Mouse (Mus musculus) c-Kit-positive CD71-positive TER-119-negative erythroid progenitor cells, embryonic 14.5 days (primary cell): Measurements from ENCODE around the gene Ankmy2.

ENCODE experiments used
- DNase-seq: peaks from one replicate; pipeline ENCODE4 v3.0.0-alpha.2; 2013; ENCODE audit warnings: low read depth

Gene Ankmy2

GRCm38 (mm10) chr12:36157638-36158308 lies 859 bp downstream of the Ankmy2 start, which contains the start of gene Bzw2:
Bzw2 (minus strand) TSS chr12:36158080.
- DNase-seq, result peak; percentile 63

DNA sequence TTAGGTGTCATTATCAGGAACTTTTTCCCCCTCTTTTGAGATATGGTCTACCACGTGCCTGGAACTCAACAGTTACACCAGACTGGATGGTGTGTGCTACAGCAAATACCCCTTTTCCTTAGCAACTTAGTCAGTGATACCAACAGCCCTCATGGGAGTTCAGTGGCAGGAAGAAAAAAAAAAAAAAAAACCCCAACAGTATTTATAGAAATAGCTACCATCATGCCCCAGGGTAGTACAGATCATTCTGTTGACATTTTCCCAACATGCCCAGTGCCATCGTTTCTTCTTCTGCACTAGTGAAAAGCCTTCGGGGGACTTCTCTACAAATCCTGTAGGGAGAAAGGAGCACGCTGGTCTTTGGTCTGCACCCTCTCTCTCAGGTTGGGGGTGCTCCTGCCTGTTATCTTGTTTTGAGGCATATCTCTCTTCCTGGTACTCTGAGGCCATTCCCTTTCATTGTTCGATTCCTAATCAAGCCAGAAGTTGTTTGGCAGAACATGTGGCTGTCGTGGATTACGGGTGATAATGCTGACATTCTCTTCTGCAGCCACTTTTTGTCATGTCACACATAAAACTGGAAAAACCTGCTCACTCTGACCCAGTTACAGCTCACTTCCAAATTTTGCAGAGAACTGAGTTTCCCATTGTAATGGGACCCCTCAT lies 7.3 kb downstream of the Ankmy2 start:
- DNase-seq, result no peak

DNA sequence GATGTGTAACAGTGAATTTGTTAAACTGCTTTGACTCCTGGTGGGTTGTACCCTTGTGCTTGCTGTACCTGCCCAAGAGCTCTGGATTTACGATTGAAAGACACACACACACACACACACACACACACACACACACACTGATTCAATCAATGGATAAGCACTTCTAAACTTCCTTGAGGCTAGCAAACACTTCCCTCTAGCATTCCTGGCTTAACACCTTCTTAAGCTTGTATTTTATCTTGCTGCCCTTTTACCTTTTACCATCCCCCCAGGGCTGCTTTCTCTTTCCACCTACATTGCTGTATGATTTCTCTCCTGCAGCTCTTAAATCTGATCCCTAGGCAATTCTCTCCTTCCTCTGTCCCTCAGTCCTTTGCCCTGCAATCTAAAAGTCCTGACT lies 8.4 kb downstream of the Ankmy2 start:
- DNase-seq, result no peak

DNA sequence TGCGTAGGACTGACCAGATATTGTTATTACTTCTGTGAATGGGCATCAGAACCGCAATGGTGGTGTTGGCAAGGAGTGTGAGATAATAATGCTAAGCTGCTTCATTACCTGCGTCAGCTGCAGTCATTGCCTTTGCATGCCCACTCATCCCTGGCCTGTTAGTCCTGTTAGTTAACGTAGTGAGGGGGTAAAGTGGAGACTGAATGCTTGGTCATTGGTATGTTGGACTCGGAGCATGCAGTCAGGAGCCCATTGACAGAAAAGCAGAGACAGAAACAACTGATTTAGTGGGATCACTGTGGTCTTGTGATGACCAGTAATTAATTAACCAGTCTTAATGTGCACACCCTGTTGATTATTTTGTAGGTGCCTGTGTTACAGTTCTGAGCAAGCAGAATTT lies 20.3 kb downstream of the Ankmy2 start:
- no peak for DNase-seq

DNA sequence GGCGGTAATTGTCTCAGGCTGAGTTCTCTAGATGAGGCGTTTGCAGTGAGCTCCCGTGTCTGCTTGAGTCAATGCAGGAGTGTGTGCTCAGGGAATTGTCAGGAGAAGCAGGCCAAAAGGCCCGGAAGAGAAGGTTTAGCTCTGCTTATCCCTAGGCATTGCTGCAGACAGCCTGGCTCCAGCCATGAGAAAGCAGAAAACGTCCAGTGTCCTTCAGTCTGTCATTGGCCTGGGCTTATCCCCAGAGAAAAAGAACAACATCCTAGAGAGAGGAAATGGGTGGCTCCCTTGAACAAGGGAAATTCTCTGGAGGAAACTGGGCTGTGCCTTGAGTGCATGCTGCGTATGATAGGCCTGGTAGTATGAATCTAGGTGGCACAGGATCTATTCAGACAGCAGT lies 25.7 kb downstream of the Ankmy2 start:
- DNase-seq, result no peak

DNA sequence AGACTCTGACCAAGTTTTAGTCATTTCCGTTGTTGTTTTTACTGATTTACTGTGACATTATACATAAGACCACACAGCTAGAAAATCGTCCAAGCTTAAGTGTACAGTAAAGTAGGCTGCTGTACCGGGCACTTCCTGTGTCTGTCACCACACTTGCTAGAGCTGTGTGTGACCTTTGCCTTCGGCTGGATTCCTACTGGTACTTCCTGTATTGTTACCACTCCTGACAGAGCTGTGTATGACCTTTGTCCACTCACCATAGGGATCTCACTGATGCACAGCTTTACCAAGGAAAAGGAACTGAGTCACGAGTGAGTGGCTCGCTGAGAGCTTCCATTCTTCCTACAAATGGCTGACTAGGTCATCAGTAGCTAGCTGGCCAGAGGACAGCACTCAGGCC lies 30.2 kb downstream of the Ankmy2 start:
- no peak for DNase-seq

DNA sequence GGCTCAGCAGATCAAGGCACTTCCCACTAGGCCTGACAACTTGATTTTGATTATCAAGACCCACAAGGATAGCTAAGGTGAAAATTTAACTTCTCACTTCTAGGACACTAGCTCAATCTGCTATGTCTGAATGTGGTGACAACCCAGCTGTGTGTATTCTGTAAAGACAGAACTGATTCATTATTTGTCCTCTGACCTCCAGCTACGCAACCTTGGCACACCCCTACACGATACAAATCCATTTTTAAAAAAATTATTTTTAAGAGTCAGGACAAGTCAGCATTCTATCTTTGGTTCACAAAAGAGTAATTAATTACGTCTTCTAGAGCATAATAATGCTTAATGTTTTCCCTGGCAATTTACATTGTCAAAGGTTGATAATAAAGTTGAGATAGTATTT lies 32.7 kb downstream of the Ankmy2 start:
- DNase-seq, result no peak

GRCm38 (mm10) chr12:36190343-36190742 lies 33.4 kb downstream of the Ankmy2 start:
- no peak for DNase-seq

- no peak for DNase-seq
Measured at GRCm38 (mm10) chr12:36194976-36195375, 38.1 kb downstream of the Ankmy2 start.

- peak; percentile 14 for DNase-seq
Measured at GRCm38 (mm10) chr12:36205579-36206119, 48.7 kb downstream of the Ankmy2 start.

- DNase-seq, result no peak
Measured at GRCm38 (mm10) chr12:36207072-36207799, 50.3 kb downstream of the Ankmy2 start.

- DNase-seq, result no peak
Measured at GRCm38 (mm10) chr12:36207800-36208148, 50.9 kb downstream of the Ankmy2 start.

- DNase-seq, result no peak
Measured at GRCm38 (mm10) chr12:36208456-36208855, 51.5 kb downstream of the Ankmy2 start.

DNA sequence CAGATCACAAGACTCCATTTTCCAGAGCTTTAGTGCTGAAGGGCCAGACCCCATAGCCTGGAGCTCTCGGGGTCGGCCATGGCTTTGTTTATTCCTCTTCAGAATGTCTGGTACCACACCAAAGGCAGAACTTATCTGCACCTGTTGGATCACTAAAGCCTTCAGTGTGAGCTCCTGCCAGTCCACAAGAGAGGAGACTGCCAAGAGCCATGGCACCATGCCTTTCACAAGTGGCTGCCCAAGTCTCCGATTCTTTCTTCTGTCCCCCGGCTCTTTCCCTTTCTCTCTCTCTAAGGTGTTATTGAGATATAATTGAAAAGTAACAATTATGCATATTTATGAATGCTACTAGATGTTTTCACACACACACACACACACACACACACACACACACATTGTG lies 53.2 kb downstream of the Ankmy2 start:
- DNase-seq, result no peak

DNA sequence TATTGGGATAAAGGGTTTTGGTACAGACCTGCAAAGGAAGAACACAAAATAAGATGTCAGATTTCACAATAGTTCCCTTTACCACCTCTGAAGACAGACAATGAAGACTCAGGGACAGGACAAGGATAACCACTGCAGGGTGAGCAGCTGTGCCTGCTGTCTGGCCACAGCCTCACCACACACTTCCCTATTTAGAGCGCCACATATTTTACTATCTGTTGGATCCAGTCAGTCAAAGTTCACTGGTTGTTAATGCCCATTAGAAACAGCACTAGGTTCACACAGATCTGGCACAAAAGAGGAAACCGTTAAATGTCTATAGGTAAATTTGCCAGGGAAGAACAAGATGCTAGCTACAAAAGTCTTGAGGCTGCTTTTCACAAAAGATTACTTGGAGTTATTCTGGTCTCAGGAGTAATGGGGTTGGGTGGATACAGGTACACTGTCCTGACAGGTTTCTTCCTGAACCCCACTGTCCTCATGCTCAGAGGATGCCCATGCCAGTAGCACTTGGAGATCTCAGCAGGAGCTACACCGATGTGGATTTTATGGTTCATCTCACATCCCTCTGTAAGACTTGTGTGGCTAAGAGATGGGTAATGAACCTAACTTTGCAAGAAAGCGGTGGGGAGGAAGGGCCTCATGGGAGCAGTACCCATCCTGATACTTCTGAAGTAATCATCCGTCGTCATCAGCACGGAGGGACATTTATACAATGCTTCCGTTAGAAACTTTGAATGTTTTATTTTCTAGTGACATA lies 57.7 kb downstream of the Ankmy2 start:
- DNase-seq, result no peak

DNA sequence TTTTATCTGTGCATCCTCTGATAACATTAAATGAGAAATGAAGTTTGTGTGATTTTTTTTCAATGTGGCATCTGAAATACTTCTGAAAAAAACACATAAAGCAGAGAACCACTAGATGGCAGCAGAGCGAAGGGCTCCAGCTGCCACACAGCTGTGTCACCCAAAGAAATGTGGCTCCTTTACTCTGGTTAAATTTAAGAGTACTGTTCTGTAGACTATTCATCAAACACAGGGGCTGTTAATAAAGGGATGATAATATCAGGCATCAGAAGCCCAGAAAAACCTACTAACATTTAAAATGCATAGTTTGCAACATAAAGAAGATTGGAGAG lies 58.2 kb downstream of the Ankmy2 start:
- peak; percentile 34 for DNase-seq

DNA sequence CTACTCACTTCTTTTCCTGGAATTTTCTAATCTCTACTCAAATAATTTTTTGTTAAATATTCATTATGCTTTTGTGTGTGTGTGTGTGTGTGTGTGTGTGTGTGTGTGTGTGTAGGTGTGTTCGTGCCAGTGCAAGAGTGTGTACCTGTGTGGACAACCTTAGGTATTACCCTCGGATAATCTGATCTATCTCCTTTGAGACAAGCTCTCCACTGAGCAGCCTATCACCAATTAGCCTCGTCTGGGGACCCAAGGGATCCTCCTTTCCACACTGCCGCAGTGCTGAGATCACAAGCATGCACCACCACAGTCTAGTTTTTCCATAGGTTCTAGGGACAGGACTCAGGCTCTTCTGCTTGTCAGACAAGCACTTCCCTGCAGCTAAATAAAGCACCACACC lies 59.3 kb downstream of the Ankmy2 start:
- no peak for DNase-seq

- no peak for DNase-seq
Measured at GRCm38 (mm10) chr12:36216905-36217304, 60.0 kb downstream of the Ankmy2 start.

DNA sequence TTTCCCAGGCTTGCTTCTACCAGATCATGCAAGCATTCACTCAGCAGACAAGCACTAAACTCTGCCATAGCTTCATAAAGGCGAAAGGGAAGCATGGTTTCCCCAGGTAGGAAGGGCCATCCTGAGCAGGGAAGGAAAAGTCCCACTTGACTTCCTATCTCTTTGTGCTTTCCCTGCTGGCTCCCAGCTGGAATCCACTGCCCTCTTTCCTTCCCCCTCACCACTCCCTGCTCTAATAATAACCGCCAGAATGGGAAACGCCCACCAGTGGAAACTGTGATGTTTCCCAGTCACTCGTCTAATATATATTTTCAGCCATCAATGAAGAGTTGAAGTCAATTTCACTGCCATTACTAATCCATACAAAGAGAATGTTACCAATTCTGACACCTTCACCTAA lies 67.5 kb downstream of the Ankmy2 start:
- no peak for DNase-seq

DNA sequence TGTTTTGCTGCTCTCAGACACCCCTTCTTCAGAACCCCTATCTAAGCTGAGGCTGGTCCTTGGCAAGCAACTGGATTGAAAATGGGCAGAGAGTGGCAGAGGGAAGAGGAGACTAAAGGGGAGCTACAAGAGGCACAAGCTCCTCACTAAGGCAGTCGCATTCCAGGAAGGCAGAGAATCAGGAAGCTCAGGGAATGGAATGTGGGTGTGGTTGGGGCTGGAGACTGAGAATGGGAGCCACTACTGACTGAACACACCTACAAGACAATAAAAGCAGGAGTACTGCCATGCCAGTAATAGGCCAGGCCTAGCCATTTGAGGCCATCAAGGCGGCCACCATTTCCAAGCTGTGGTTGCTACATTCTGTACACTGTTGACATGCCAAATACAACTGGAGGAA lies 74.5 kb downstream of the Ankmy2 start:
- no peak for DNase-seq

GRCm38 (mm10) chr12:36241171-36241570 lies 84.3 kb downstream of the Ankmy2 start:
- DNase-seq, result no peak
